Mouse (Mus musculus): ENCODE results near the gene Fadd. TPM values are rescaled to one million over a fixed set of nuclear protein-coding genes. Genes with fewer than 3 reads are reported as not detected.

The Fadd gene
- polyA plus RNA-seq, 2 experiments: 9.3 to 9.6 TPM

GRCm38 (mm10) chr7:144577876-144578275 lies 4.4 kb downstream of the Fadd start:
- no peak for DNase-seq (ENCODE audit: low spot score)
- peaks cover 9% of the 10 kb centered on the region for H3K4me1 ChIP-seq (ENCODE audit: control insufficient read depth, insufficient read depth, low read length)
- no peak overlapping the region for H3K4me3 ChIP-seq (replicated peaks; ENCODE audit: low read length)
- H3K9me3 ChIP-seq (ENCODE audit: control insufficient read depth, low read length): no peaks in the 10 kb centered on the region
- no peak overlapping the region for H3K27ac ChIP-seq (replicated peaks; ENCODE audit: low read depth, low read length)
- no peak overlapping the region for H3K4me2 ChIP-seq (replicated peaks; ENCODE audit: low read depth, low read length, severe bottlenecking)
- WGBS: 93% methylated on average over 5 of the region's 5 CpGs
- ATAC-seq (ENCODE audit: low FRiP score, low read depth): no peak
- TF ChIP-seq POLR2A (IDR thresholded peaks at IDR 0.05; ENCODE audit: borderline replicate concordance, extremely low read depth, insufficient read depth, insufficient read length): no peak
- H3K27me3 ChIP-seq (ENCODE audit: control insufficient read depth, insufficient read depth, low read length): no peaks in the 10 kb centered on the region
- peaks cover 15% of the 10 kb centered on the region; the same call in 1 of the 2 replicates for H3K36me3 ChIP-seq (ENCODE audit: control insufficient read depth, insufficient read depth, low read length)
- no peak overlapping the region for H3K9ac ChIP-seq (ENCODE audit: low read depth, low read length, severe bottlenecking)

GRCm38 (mm10) chr7:144572234-144572633 lies 10.0 kb downstream of the Fadd start:
- DNase-seq (ENCODE audit: low spot score) (no peak), ATAC-seq (ENCODE audit: low FRiP score, low read depth) (no peak)
- TF ChIP-seq POLR2A (IDR thresholded peaks at IDR 0.05; ENCODE audit: borderline replicate concordance, extremely low read depth, insufficient read depth, insufficient read length): no peak
- no peaks in the 10 kb centered on the region for H3K9me3 ChIP-seq (ENCODE audit: control insufficient read depth, low read length)
- no peaks in the 10 kb centered on the region for H3K4me1 ChIP-seq (ENCODE audit: control insufficient read depth, insufficient read depth, low read length)
- H3K4me3 ChIP-seq (replicated peaks; ENCODE audit: low read length): no peak overlapping the region
- WGBS: 72% methylated on average over 5 of the region's 5 CpGs
- no peak overlapping the region for H3K27ac ChIP-seq (replicated peaks; ENCODE audit: low read depth, low read length)
- no peak overlapping the region for H3K9ac ChIP-seq (ENCODE audit: low read depth, low read length, severe bottlenecking)
- no peak overlapping the region for H3K4me2 ChIP-seq (replicated peaks; ENCODE audit: low read depth, low read length, severe bottlenecking)
- H3K27me3 ChIP-seq (ENCODE audit: control insufficient read depth, insufficient read depth, low read length): no peaks in the 10 kb centered on the region
- H3K36me3 ChIP-seq (ENCODE audit: control insufficient read depth, insufficient read depth, low read length): no peaks in the 10 kb centered on the region

- ATAC-seq (ENCODE audit: low FRiP score, low read depth) (no peak), DNase-seq (ENCODE audit: low spot score) (no peak)
- Histone ChIP-seq H3K36me3 (ENCODE audit: control insufficient read depth, insufficient read depth, low read length) (no peaks in the 10 kb centered on the region), H3K4me3 (replicated peaks; ENCODE audit: low read length) (no peak overlapping the region), H3K27ac (replicated peaks; ENCODE audit: low read depth, low read length) (no peak overlapping the region), H3K4me2 (replicated peaks; ENCODE audit: low read depth, low read length, severe bottlenecking) (no peak overlapping the region), H3K4me1 (ENCODE audit: control insufficient read depth, insufficient read depth, low read length) (no peaks in the 10 kb centered on the region), H3K27me3 (ENCODE audit: control insufficient read depth, insufficient read depth, low read length) (no peaks in the 10 kb centered on the region), H3K9ac (ENCODE audit: low read depth, low read length, severe bottlenecking) (no peak overlapping the region), H3K9me3 (ENCODE audit: control insufficient read depth, low read length) (no peaks in the 10 kb centered on the region)
- no peak for TF ChIP-seq POLR2A (IDR thresholded peaks at IDR 0.05; ENCODE audit: borderline replicate concordance, extremely low read depth, insufficient read depth, insufficient read length)
Observed at GRCm38 (mm10) chr7:144571598-144571997, 10.7 kb downstream of the Fadd start.

- TF ChIP-seq POLR2A (IDR thresholded peaks at IDR 0.05; ENCODE audit: borderline replicate concordance, extremely low read depth, insufficient read depth, insufficient read length): no peak
- Histone ChIP-seq H3K4me3 (replicated peaks; ENCODE audit: low read length) (no peak overlapping the region), H3K36me3 (ENCODE audit: control insufficient read depth, insufficient read depth, low read length) (no peaks in the 10 kb centered on the region), H3K27me3 (ENCODE audit: control insufficient read depth, insufficient read depth, low read length) (no peaks in the 10 kb centered on the region), H3K4me2 (replicated peaks; ENCODE audit: low read depth, low read length, severe bottlenecking) (no peak overlapping the region), H3K9ac (ENCODE audit: low read depth, low read length, severe bottlenecking) (no peak overlapping the region), H3K9me3 (ENCODE audit: control insufficient read depth, low read length) (no peaks in the 10 kb centered on the region), H3K27ac (replicated peaks; ENCODE audit: low read depth, low read length) (no peak overlapping the region), H3K4me1 (ENCODE audit: control insufficient read depth, insufficient read depth, low read length) (no peaks in the 10 kb centered on the region)
- WGBS: 65% methylated on average over 7 of the region's 7 CpGs
- DNase-seq (ENCODE audit: low spot score) (peak; percentile 34), ATAC-seq (ENCODE audit: low FRiP score, low read depth) (no peak)
Observed at GRCm38 (mm10) chr7:144569428-144569827, 12.8 kb downstream of the Fadd start.

- Histone ChIP-seq H3K27ac (replicated peaks; ENCODE audit: low read depth, low read length) (no peak overlapping the region), H3K4me2 (replicated peaks; ENCODE audit: low read depth, low read length, severe bottlenecking) (no peak overlapping the region), H3K9ac (ENCODE audit: low read depth, low read length, severe bottlenecking) (no peak overlapping the region), H3K4me3 (replicated peaks; ENCODE audit: low read length) (no peak overlapping the region), H3K4me1 (ENCODE audit: control insufficient read depth, insufficient read depth, low read length) (no peaks in the 10 kb centered on the region), H3K36me3 (ENCODE audit: control insufficient read depth, insufficient read depth, low read length) (no peaks in the 10 kb centered on the region), H3K27me3 (ENCODE audit: control insufficient read depth, insufficient read depth, low read length) (no peaks in the 10 kb centered on the region), H3K9me3 (ENCODE audit: control insufficient read depth, low read length) (no peaks in the 10 kb centered on the region)
- no peak for DNase-seq (ENCODE audit: low spot score)
- no peak for ATAC-seq (ENCODE audit: low FRiP score, low read depth)
- no peak for TF ChIP-seq POLR2A (IDR thresholded peaks at IDR 0.05; ENCODE audit: borderline replicate concordance, extremely low read depth, insufficient read depth, insufficient read length)
Observed at GRCm38 (mm10) chr7:144568091-144568490, 14.2 kb downstream of the Fadd start.
